Mouse (Mus musculus): ENCODE results near the gene Gm42669.

GRCm38 (mm10) chr5:107480194-107480593 lies 27.2 kb upstream of the Gm42669 start:
- TF ChIP-seq CTCF (IDR thresholded peaks at IDR 0.05; ENCODE audit: extremely low read depth, insufficient read length, insufficient replicate concordance, low read depth, low read length) (no peak), POLR2A (IDR thresholded peaks at IDR 0.05; ENCODE audit: low read depth, low read length) (no peak)
